Mouse (Mus musculus) stomach, postnatal 0 days (tissue): ENCODE results near the gene Ninj2.

Experiments
- CTCF ChIP-seq: IDR thresholded peaks from 2 replicates; pipeline ENCODE4 v1.5.1; 2016; ENCODE audit warnings: antibody characterized with exemption, low read depth, mild to moderate bottlenecking, moderate library complexity
- EP300 ChIP-seq: optimal IDR thresholded peaks from 2 replicates; pipeline ENCODE3; 2016; ENCODE audit warnings: antibody characterized with exemption

GRCm38 (mm10) chr6:120240461-120240860 is 147.3 kb downstream of the Ninj2 start:
- TF ChIP-seq CTCF (no peak), EP300 (no peak)
